Comparison of ENCODE assay signal across 9 mouse cellular contexts in the genomic region with DNA sequence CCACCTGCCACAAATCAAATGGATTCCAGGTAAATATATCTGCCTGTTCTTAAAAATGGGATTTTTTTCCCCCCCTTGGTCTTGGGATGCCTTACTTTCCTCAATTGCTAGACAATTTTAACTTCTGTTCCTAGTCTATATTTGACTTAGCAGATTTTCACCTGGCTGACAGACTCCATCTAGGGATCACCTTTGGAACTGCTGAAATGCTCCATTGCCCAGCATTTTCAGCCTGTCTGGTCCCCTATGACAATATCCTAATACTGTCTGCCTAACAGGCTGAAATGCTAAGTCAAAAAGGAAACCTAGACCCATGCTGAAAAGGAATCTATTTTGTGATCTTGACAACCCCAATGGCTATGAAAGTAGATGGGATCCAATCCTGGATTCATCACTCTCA. TPM values are rescaled to one million over a fixed set of nuclear protein-coding genes. Genes with fewer than 3 reads are reported as not detected.
DNase-seq lines count a peak whose midpoint lies in the region; TF ChIP-seq lines count a peak whose summit lies in the region.
"Had no signal": no experiment of that assay in that cellular context is flagged by ENCODE, and none has a peak within 500 bp of the region (broad histone marks: within the 10 kb centered on the region; RNA-seq: fewer than 3 reads in every experiment).

No protein-coding gene starts in this region.

- peak; percentile 70 for TF ChIP-seq CTCF in gastrocnemius, adult 2 months (IDR thresholded peaks at IDR 0.05)

- intact Hi-C loops in gastrocnemius, adult 2 months (cut with DNase I) = loop anchor here (10.0 kb wide), 2 partner anchors 170 to 360 kb away; no protein-coding TSS in a partner anchor

- no peak overlapping the region for H3K27ac ChIP-seq in gastrocnemius, adult 2 months
- H3K27ac ChIP-seq in embryonic facial prominence, embryonic 10.5 days (replicated peaks) = no peak overlapping the region
- H3K27ac ChIP-seq: midbrain, embryonic 12.5 days had no signal

- DNase-seq in gastrocnemius, adult 2 months = no peak
- no peak for DNase-seq in gastrocnemius, postnatal 4 days (ENCODE audit: low spot score in 2 of 2)
- peak; percentile 8 for DNase-seq in right cerebral cortex, postnatal 25 days
- no peak for DNase-seq in right cerebral cortex, postnatal 14 days
- DNase-seq in embryonic facial prominence, embryonic 10.5 days (ENCODE audit: low spot score) = peak; percentile 16
- DNase-seq in kidney, postnatal 4 days = peak; percentile 7 to 20
- no peak for DNase-seq in ovary, adult 18-20 months (ENCODE audit: low spot score)
- DNase-seq in natural killer cell, adult 2 months (ENCODE audit: low spot score in 2 of 2) = no peak

- no peaks in the 10 kb centered on the region for H3K4me1 ChIP-seq in embryonic facial prominence, embryonic 10.5 days
- H3K4me1 ChIP-seq: midbrain, embryonic 12.5 days had no signal

- H3K9me3 ChIP-seq in embryonic facial prominence, embryonic 10.5 days = no peaks in the 10 kb centered on the region
- H3K9me3 ChIP-seq: midbrain, embryonic 12.5 days had no signal

- H3K36me3 ChIP-seq in embryonic facial prominence, embryonic 10.5 days (replicated peaks) = peaks cover 6% of the 10 kb centered on the region

- no peak overlapping the region for H3K4me3 ChIP-seq in gastrocnemius, adult 2 months
- H3K4me3 ChIP-seq in embryonic facial prominence, embryonic 10.5 days = no peak overlapping the region
- H3K4me3 ChIP-seq: midbrain, embryonic 12.5 days had no signal

- H3K27me3 ChIP-seq in embryonic facial prominence, embryonic 10.5 days (replicated peaks; ENCODE audit: low read depth, poor library complexity, severe bottlenecking) = no peaks in the 10 kb centered on the region
- H3K27me3 ChIP-seq: midbrain, embryonic 12.5 days had no signal

RNA-seq across cellular contexts. Expression of a gene that starts 31.7 kb away (rescaled TPM):
- total RNA-seq in gastrocnemius, adult 2 months (2021) = under 1 TPM; 0.20 to 0.26 TPM
- 1 to 10 TPM; 3.1 to 4.5 TPM for total RNA-seq in gastrocnemius, postnatal 4 days (2021)
- 18.2 and 19.9 TPM in 2 replicates for polyA plus RNA-seq in embryonic facial prominence, embryonic 10.5 days (2016; fragmentation: Nextera tagmentation; extraction: Ambion mirVana)

RNA-seq across cellular contexts. Expression of a gene that starts 59.7 kb away (rescaled TPM):
- under 1 TPM; 0.46 to 0.64 TPM for total RNA-seq in gastrocnemius, adult 2 months (2021)
- total RNA-seq in gastrocnemius, postnatal 4 days (2021) = 1 to 10 TPM; 1.8 to 1.9 TPM
- polyA plus RNA-seq in embryonic facial prominence, embryonic 10.5 days (2016; fragmentation: Nextera tagmentation; extraction: Ambion mirVana) = 2.3 and 3.0 TPM in 2 replicates

Comparison
In these comparisons a context has a peak if more than half of its experiments do, and no peak if none do; other contexts are left out.
1. DNase-seq: peak in right cerebral cortex, postnatal 25 days (single experiment), embryonic facial prominence, embryonic 10.5 days (single experiment) and kidney, postnatal 4 days (2 of 2); none in gastrocnemius, adult 2 months (single experiment), gastrocnemius, postnatal 4 days (0 of 2), right cerebral cortex, postnatal 14 days (single experiment), ovary, adult 18-20 months (single experiment) and natural killer cell, adult 2 months (0 of 2).